Mouse (Mus musculus) stomach, embryonic 16.5 days (tissue): Measurements from ENCODE around the gene Dpep3. TPM values are rescaled to one million over a fixed set of nuclear protein-coding genes. Genes with fewer than 3 reads are reported as not detected.

Source experiments
- ATAC-seq: fragments of 200-750 bp; cut with Nextera tagmentation; 2 replicates; pipeline ENCODE4 v1.8.0; 2017; ENCODE audit warnings: moderate number of reproducible peaks, moderate TSS enrichment; ENCODE audit not compliant: insufficient read depth, low FRiP score
- H3K27ac ChIP-seq: fragments of 300-500 bp; sonication (generic); 2 replicates; pipeline ENCODE4 v1.5.1; 2014; ENCODE audit warnings: low read length
- H3K27me3 ChIP-seq: fragments of 300-500 bp; sonication (generic); 2 replicates; pipeline ENCODE4 v1.6.1; 2014; ENCODE audit warnings: low read length, control low read depth, mixed read lengths; ENCODE audit not compliant: control insufficient read depth, insufficient read depth
- H3K36me3 ChIP-seq: fragments of 300-500 bp; sonication (generic); 2 replicates; pipeline ENCODE4 v1.6.1; 2014; ENCODE audit warnings: low read length; ENCODE audit not compliant: control insufficient read depth, insufficient read depth
- H3K4me1 ChIP-seq: fragments of 300-500 bp; sonication (generic); 2 replicates; pipeline ENCODE4 v1.6.1; 2014; ENCODE audit warnings: low read length, control low read depth, mixed read lengths; ENCODE audit not compliant: control insufficient read depth, insufficient read depth
- H3K4me2 ChIP-seq: fragments of 300-500 bp; sonication (generic); 2 replicates; pipeline ENCODE4 v1.6.1; 2014; ENCODE audit warnings: low read depth, low read length, mixed read lengths
- H3K4me3 ChIP-seq: fragments of 300-500 bp; sonication (generic); replicated peaks from 2 replicates; pipeline ENCODE4 v1.5.1; 2014; ENCODE audit warnings: mild to moderate bottlenecking, low read length
- H3K9ac ChIP-seq: fragments of 300-500 bp; sonication (generic); 2 replicates; pipeline ENCODE4 v1.6.1; 2014; ENCODE audit warnings: low read length
- H3K9me3 ChIP-seq: fragments of 300-500 bp; sonication (generic); replicated peaks from 2 replicates; pipeline ENCODE4 v1.6.1; 2016; ENCODE audit warnings: low read length, control low read depth; ENCODE audit not compliant: control insufficient read depth
- WGBS: fragments of 180-500 bp; shearing (Covaris S2); extraction: QIAGEN DNeasy Blood & Tissue Kit; methylation state at CpG from one replicate; pipeline ENCODE4 v1.1.7; 2014; 5-methylcytosine and 5-hydroxymethylcytosine counted together
- polyA plus RNA-seq: library from polyadenylated mRNA; unstranded; fragments of >200 nt; fragmentation: Nextera tagmentation; extraction: Ambion mirVana; gene quantifications from 2 replicates; pipeline ENCODE4 v1.2.1, GENCODE M21; 2015

Gene Dpep3
- polyA plus RNA-seq, 1 experiment from 2014 or later: not detected

- 68% methylated on average over 3 of the region's 3 CpGs for WGBS
Observed at GRCm38 (mm10) chr8:106007135-106007534, 27.9 kb upstream of the Dpep3 start.

GRCm38 (mm10) chr8:106006413-106006812 is 27.2 kb upstream of the Dpep3 start:
- H3K4me1 ChIP-seq: peaks cover 12% of the 10 kb centered on the region
- no peak overlapping the region for H3K9ac ChIP-seq
- no peak for ATAC-seq
- no peak overlapping the region for H3K27ac ChIP-seq
- H3K36me3 ChIP-seq: no peaks in the 10 kb centered on the region
- H3K27me3 ChIP-seq: no peaks in the 10 kb centered on the region
- WGBS: 92% methylated on average over 4 of the region's 4 CpGs
- H3K9me3 ChIP-seq: no peaks in the 10 kb centered on the region
- no peak overlapping the region for H3K4me3 ChIP-seq
- H3K4me2 ChIP-seq: no peak overlapping the region

More at GRCm38 (mm10) chr8:106007135-106007534, 27.9 kb upstream of the Dpep3 start:
- Histone ChIP-seq H3K27ac (no peak overlapping the region), H3K9me3 (no peaks in the 10 kb centered on the region), H3K27me3 (no peaks in the 10 kb centered on the region), H3K36me3 (no peaks in the 10 kb centered on the region), H3K4me1 (peaks cover 12% of the 10 kb centered on the region), H3K4me3 (no peak overlapping the region), H3K4me2 (no peak overlapping the region), H3K9ac (no peak overlapping the region)
- no peak for ATAC-seq

- H3K9me3 ChIP-seq: no peaks in the 10 kb centered on the region
- no peak within 1 kb of the TSS for H3K4me3 ChIP-seq
- no peak within 1 kb of the TSS for H3K9ac ChIP-seq
- no peak within 1 kb of the TSS for H3K4me2 ChIP-seq
- no peaks in the 10 kb centered on the region for H3K27me3 ChIP-seq
- ATAC-seq: no peak
- H3K36me3 ChIP-seq: no peaks in the 10 kb centered on the region
- H3K27ac ChIP-seq: no peak within 1 kb of the TSS
- 69% methylated on average over 4 of the region's 4 CpGs for WGBS
- H3K4me1 ChIP-seq: peaks cover 12% of the 10 kb centered on the region
Observed at GRCm38 (mm10) chr8:106005875-106006274, 26.6 kb upstream of the Dpep3 start, which contains the start of gene Dpep2nb. Dpep2nb (minus strand) TSS chr8:106005975.

- Histone ChIP-seq H3K9ac (no peak overlapping the region), H3K27me3 (no peaks in the 10 kb centered on the region), H3K27ac (no peak overlapping the region), H3K36me3 (no peaks in the 10 kb centered on the region), H3K4me3 (no peak overlapping the region), H3K4me2 (no peak overlapping the region), H3K9me3 (no peaks in the 10 kb centered on the region), H3K4me1 (peaks cover 2% of the 10 kb centered on the region; the same call in 1 of the 2 replicates)
- no peak for ATAC-seq
- 78% methylated on average over 8 of the region's 8 CpGs for WGBS
Observed at GRCm38 (mm10) chr8:106004538-106005207, 25.4 kb upstream of the Dpep3 start.

GRCm38 (mm10) chr8:106001908-106002307 is 22.7 kb upstream of the Dpep3 start:
- Histone ChIP-seq H3K27me3 (no peaks in the 10 kb centered on the region), H3K4me1 (no peaks in the 10 kb centered on the region), H3K36me3 (no peaks in the 10 kb centered on the region), H3K9ac (no peak overlapping the region), H3K27ac (no peak overlapping the region), H3K9me3 (no peaks in the 10 kb centered on the region), H3K4me2 (no peak overlapping the region), H3K4me3 (no peak overlapping the region)
- ATAC-seq: no peak
- 83% methylated on average over 4 of the region's 4 CpGs for WGBS

GRCm38 (mm10) chr8:105998971-105999370 is 19.7 kb upstream of the Dpep3 start:
- Histone ChIP-seq H3K4me3 (no peak overlapping the region), H3K9ac (no peak overlapping the region), H3K9me3 (no peaks in the 10 kb centered on the region), H3K27me3 (no peaks in the 10 kb centered on the region), H3K27ac (no peak overlapping the region), H3K4me2 (no peak overlapping the region), H3K4me1 (no peaks in the 10 kb centered on the region), H3K36me3 (no peaks in the 10 kb centered on the region)
- WGBS: 92% methylated on average over 2 of the region's 2 CpGs
- ATAC-seq: no peak

- Histone ChIP-seq H3K9ac (no peak overlapping the region), H3K27me3 (no peaks in the 10 kb centered on the region), H3K4me1 (no peaks in the 10 kb centered on the region), H3K27ac (no peak overlapping the region), H3K36me3 (no peaks in the 10 kb centered on the region), H3K4me3 (no peak overlapping the region), H3K9me3 (no peaks in the 10 kb centered on the region), H3K4me2 (no peak overlapping the region)
- 63% methylated on average over 7 of the region's 7 CpGs for WGBS
- ATAC-seq: no peak
Observed at GRCm38 (mm10) chr8:105996359-105996758, 17.1 kb upstream of the Dpep3 start.

- Histone ChIP-seq H3K9ac (no peak overlapping the region), H3K27ac (no peak overlapping the region), H3K4me1 (no peaks in the 10 kb centered on the region), H3K36me3 (no peaks in the 10 kb centered on the region), H3K9me3 (no peaks in the 10 kb centered on the region), H3K4me2 (no peak overlapping the region), H3K27me3 (no peaks in the 10 kb centered on the region), H3K4me3 (no peak overlapping the region)
- WGBS: 59% methylated on average over 4 of the region's 4 CpGs
- no peak for ATAC-seq
Observed at GRCm38 (mm10) chr8:105993226-105993625, 14.0 kb upstream of the Dpep3 start.

GRCm38 (mm10) chr8:105992499-105992898 is 13.3 kb upstream of the Dpep3 start:
- Histone ChIP-seq H3K9ac (no peak overlapping the region), H3K9me3 (no peaks in the 10 kb centered on the region), H3K27me3 (no peaks in the 10 kb centered on the region), H3K4me1 (no peaks in the 10 kb centered on the region), H3K4me3 (no peak overlapping the region), H3K27ac (no peak overlapping the region), H3K4me2 (no peak overlapping the region), H3K36me3 (no peaks in the 10 kb centered on the region)
- WGBS: 54% methylated on average over 5 of the region's 5 CpGs
- no peak for ATAC-seq
